In genomic region chr17:71551757-71552451, GRCm38 (mm10) we compare ENCODE assay signal across 8 mouse cellular contexts. TPM values are rescaled to one million over a fixed set of nuclear protein-coding genes. Genes with fewer than 3 reads are reported as not detected.
DNase-seq lines count a peak whose midpoint lies in the region; ATAC-seq and TF ChIP-seq lines count a peak whose summit lies in the region.

Gene Spdya (plus strand): TSS chr17:71552061.

- no peaks in the 10 kb centered on the region for H3K9me3 ChIP-seq in ES-Bruce4 (replicated peaks; ENCODE audit: control insufficient read depth, insufficient read depth, low read length, poor library complexity, severe bottlenecking)
- H3K9me3 ChIP-seq in forebrain, embryonic 13.5 days (replicated peaks) = no peaks in the 10 kb centered on the region
- H3K9me3 ChIP-seq in liver, embryonic 15.5 days (replicated peaks) = no peaks in the 10 kb centered on the region
- H3K9me3 ChIP-seq in neural tube, embryonic 12.5 days = no peaks in the 10 kb centered on the region
- H3K9me3 ChIP-seq in stomach, postnatal 0 days (ENCODE audit: control insufficient read depth, low read length) = no peaks in the 10 kb centered on the region

- DNase-seq in c-Kit-positive CD71-positive TER-119-positive erythroid progenitor cells, embryonic 14.5 days (ENCODE audit: low spot score) = peak; percentile 86
- DNase-seq in heart, postnatal 10 days = peak; percentile 82 to 86
- DNase-seq in kidney, postnatal 4 days = peak; percentile 88 to 91
- DNase-seq in stomach, postnatal 0 days (ENCODE audit: low spot score) = peak; percentile 88

- no peak within 1 kb of the TSS for H3K27ac ChIP-seq in ES-Bruce4 (ENCODE audit: insufficient read depth, low read length)
- H3K27ac ChIP-seq in forebrain, embryonic 13.5 days = peak within 1 kb of the TSS; percentile 57; the same call in 1 of the 2 replicates
- H3K27ac ChIP-seq in liver, embryonic 15.5 days (replicated peaks) = peak within 1 kb of the TSS; percentile 54; the same call in 1 of the 2 replicates
- no peak within 1 kb of the TSS for H3K27ac ChIP-seq in neural tube, embryonic 12.5 days
- no peak within 1 kb of the TSS for H3K27ac ChIP-seq in stomach, postnatal 0 days (replicated peaks)

- under 1% methylated on average over 55 of the region's 78 CpGs for WGBS in forebrain, embryonic 13.5 days
- WGBS in liver, embryonic 15.5 days (ENCODE audit: insufficient replicate concordance) = under 1% methylated on average over 71 of the region's 78 CpGs
- WGBS in neural tube, embryonic 12.5 days = under 1% methylated on average over 77 of the region's 78 CpGs
- 1% methylated on average over 64 of the region's 78 CpGs for WGBS in stomach, postnatal 0 days

- no peaks in the 10 kb centered on the region for H3K4me1 ChIP-seq in ES-Bruce4 (ENCODE audit: control insufficient read depth, insufficient read depth, low read length)
- H3K4me1 ChIP-seq in forebrain, embryonic 13.5 days = peaks cover 12% of the 10 kb centered on the region
- peaks cover 20% of the 10 kb centered on the region for H3K4me1 ChIP-seq in liver, embryonic 15.5 days (replicated peaks)
- peaks cover 4% of the 10 kb centered on the region; the same call in 1 of the 2 replicates for H3K4me1 ChIP-seq in neural tube, embryonic 12.5 days
- peaks cover 2% of the 10 kb centered on the region; the same call in 1 of the 2 replicates for H3K4me1 ChIP-seq in stomach, postnatal 0 days (replicated peaks; ENCODE audit: control insufficient read depth, insufficient read depth)

- TF ChIP-seq CTCF in ES-Bruce4 (IDR thresholded peaks at IDR 0.05; ENCODE audit: low read depth, low read length) = no peak
- no peak for TF ChIP-seq CTCF in stomach, postnatal 0 days (IDR thresholded peaks at IDR 0.05; ENCODE audit: low read depth)

- peak within 1 kb of the TSS; percentile 64 for H3K9ac ChIP-seq in ES-Bruce4 (ENCODE audit: low read depth, poor library complexity, severe bottlenecking)
- H3K9ac ChIP-seq in forebrain, embryonic 13.5 days = peak within 1 kb of the TSS; percentile 88
- peak within 1 kb of the TSS; percentile 76 for H3K9ac ChIP-seq in liver, embryonic 15.5 days
- peak within 1 kb of the TSS; percentile 81 for H3K9ac ChIP-seq in neural tube, embryonic 12.5 days
- H3K9ac ChIP-seq in stomach, postnatal 0 days (ENCODE audit: low read length) = peak within 1 kb of the TSS; percentile 63

- peaks cover 2% of the 10 kb centered on the region; the same call in 1 of the 2 replicates for H3K27me3 ChIP-seq in ES-Bruce4 (ENCODE audit: control insufficient read depth, insufficient read depth, low read length, poor library complexity, severe bottlenecking)
- H3K27me3 ChIP-seq in forebrain, embryonic 13.5 days = peaks cover 30% of the 10 kb centered on the region
- H3K27me3 ChIP-seq in liver, embryonic 15.5 days = peaks cover 69% of the 10 kb centered on the region
- H3K27me3 ChIP-seq in neural tube, embryonic 12.5 days (replicated peaks) = peaks cover 16% of the 10 kb centered on the region
- no peaks in the 10 kb centered on the region for H3K27me3 ChIP-seq in stomach, postnatal 0 days (ENCODE audit: control insufficient read depth, insufficient read depth, low read length)

- peak within 1 kb of the TSS; percentile 56 for H3K4me3 ChIP-seq in ES-Bruce4 (ENCODE audit: low read depth, low read length)
- peak within 1 kb of the TSS; percentile 76 for H3K4me3 ChIP-seq in forebrain, embryonic 13.5 days
- H3K4me3 ChIP-seq in liver, embryonic 15.5 days (replicated peaks) = peak within 1 kb of the TSS; percentile 71
- H3K4me3 ChIP-seq in neural tube, embryonic 12.5 days = peak within 1 kb of the TSS; percentile 78
- peak within 1 kb of the TSS; percentile 71 for H3K4me3 ChIP-seq in stomach, postnatal 0 days (ENCODE audit: low read depth, low read length)

- H3K36me3 ChIP-seq in ES-Bruce4 (ENCODE audit: control insufficient read depth, insufficient read depth, low read length, poor library complexity, severe bottlenecking) = no peaks in the 10 kb centered on the region
- H3K36me3 ChIP-seq in forebrain, embryonic 13.5 days (ENCODE audit: poor library complexity, severe bottlenecking) = no peaks in the 10 kb centered on the region
- no peaks in the 10 kb centered on the region for H3K36me3 ChIP-seq in liver, embryonic 15.5 days (replicated peaks)
- H3K36me3 ChIP-seq in neural tube, embryonic 12.5 days = no peaks in the 10 kb centered on the region
- H3K36me3 ChIP-seq in stomach, postnatal 0 days (ENCODE audit: control insufficient read depth, insufficient read depth, low read length) = no peaks in the 10 kb centered on the region

- intact Hi-C loops in heart, postnatal 10 days (cut with DNase I) = no loop called here

- ATAC-seq in forebrain, embryonic 13.5 days = peak; percentile 97
- peak; percentile 94 for ATAC-seq in liver, embryonic 15.5 days (ENCODE audit: insufficient read depth)
- peak; percentile 97 for ATAC-seq in neural tube, embryonic 12.5 days (ENCODE audit: low FRiP score, low read depth)
- ATAC-seq in stomach, postnatal 0 days (ENCODE audit: low FRiP score, low TSS enrichment) = peak; percentile 97

- H3K4me2 ChIP-seq in forebrain, embryonic 13.5 days = peak within 1 kb of the TSS; percentile 96
- H3K4me2 ChIP-seq in liver, embryonic 15.5 days = peak within 1 kb of the TSS; percentile 100
- H3K4me2 ChIP-seq in neural tube, embryonic 12.5 days (replicated peaks) = peak within 1 kb of the TSS; percentile 98
- H3K4me2 ChIP-seq in stomach, postnatal 0 days (replicated peaks; ENCODE audit: low read depth) = peak within 1 kb of the TSS; percentile 100

- TF ChIP-seq POLR2A in ES-Bruce4 (IDR thresholded peaks at IDR 0.05; ENCODE audit: insufficient read depth, low read length) = no peak

- no peak for TF ChIP-seq EP300 in ES-Bruce4 (IDR thresholded peaks at IDR 0.05; ENCODE audit: insufficient read depth, low read depth, low read length)
- TF ChIP-seq EP300 in stomach, postnatal 0 days (optimal IDR thresholded peaks at IDR 0.05) = no peak

RNA-seq across cellular contexts. Expression of gene Spdya, which starts in this region (rescaled TPM):
- not detected in 2 replicates for polyA plus RNA-seq in ES-Bruce4 (2011; ENCODE audit: insufficient read depth, insufficient read length, low read depth, missing spikeins)
- polyA plus RNA-seq in forebrain, embryonic 13.5 days (2015; fragmentation: Nextera tagmentation; extraction: Ambion mirVana) = 1.4 and 2.0 TPM in 2 replicates
- total RNA-seq in heart, postnatal 10 days (2021) = under 1 TPM in 1 of 2 experiments, not detected in 1; 0.31 TPM
- polyA plus RNA-seq in liver, embryonic 15.5 days (2015; fragmentation: Nextera tagmentation; extraction: Ambion mirVana) = 0.17 and 0.32 TPM in 2 replicates
- 0.94 and 0.95 TPM in 2 replicates for polyA plus RNA-seq in neural tube, embryonic 12.5 days (2016; fragmentation: Nextera tagmentation; extraction: Ambion mirVana)
- polyA plus RNA-seq in stomach, postnatal 0 days (2015; fragmentation: Nextera tagmentation; extraction: Ambion mirVana) = 0.62 and 1.0 TPM in 2 replicates

Comparison
In these comparisons a context has a peak if more than half of its experiments do, and no peak if none do; other contexts are left out.
1. Peak in DNase-seq in heart, postnatal 10 days; RNA of the gene not detected or under 1 TPM.
2. Peak in ATAC-seq, H3K4me3 ChIP-seq, H3K27ac ChIP-seq, H3K9ac ChIP-seq and H3K4me2 ChIP-seq in liver, embryonic 15.5 days; RNA of the gene not detected or under 1 TPM.
3. Peak in ATAC-seq, H3K4me3 ChIP-seq, H3K9ac ChIP-seq and H3K4me2 ChIP-seq in neural tube, embryonic 12.5 days; RNA of the gene not detected or under 1 TPM.